27 mouse cellular contexts compared by ENCODE assay signal in genomic region chr4:109207524-109207923, GRCm38 (mm10). TPM values are rescaled to one million over a fixed set of nuclear protein-coding genes. Genes with fewer than 3 reads are reported as not detected.
DNase-seq lines count a peak whose midpoint lies in the region; ATAC-seq and TF ChIP-seq lines count a peak whose summit lies in the region.
"Had no signal": no experiment of that assay in that cellular context is flagged by ENCODE, and none has a peak within 500 bp of the region (broad histone marks: within the 10 kb centered on the region; RNA-seq: fewer than 3 reads in every experiment).

No protein-coding gene starts in this region.

- peak; percentile 22 for DNase-seq in liver, postnatal 0 days
- DNase-seq in forebrain, embryonic 10.5 days (ENCODE audit: extremely low spot score, low spot score) = no peak
- DNase-seq in hindbrain, postnatal 0 days (ENCODE audit: low spot score) = no peak
- no peak for DNase-seq in urinary bladder, postnatal 36 days (ENCODE audit: low spot score in 2 of 2)
- DNase-seq: adrenal gland, postnatal 10 days; adrenal gland, postnatal 36 days; B cell, adult 2 months; cerebellum, adult 11-12 months; cerebellum, adult 8-10 months; cerebellum, postnatal 10 days; cerebellum, postnatal 36 days; gastrocnemius, postnatal 36 days; heart, adult 11 months had no signal

- ATAC-seq in liver, postnatal 0 days = no peak
- no peak for ATAC-seq in liver, embryonic 12.5 days
- ATAC-seq in granulocyte monocyte progenitor cell, adult 5-6 weeks (replicated peaks; ENCODE audit: poor library complexity, severe bottlenecking) = peak; percentile 86
- peak; percentile 92 for ATAC-seq in megakaryocyte progenitor cell, adult 5-6 weeks (replicated peaks; ENCODE audit: poor library complexity)
- no peak for ATAC-seq in hindbrain, postnatal 0 days
- ATAC-seq: forebrain, embryonic 15.5 days; Patski had no signal

- no peak for TF ChIP-seq CTCF in liver, postnatal 0 days (IDR thresholded peaks at IDR 0.05; ENCODE audit: low read depth)
- no peak for TF ChIP-seq CTCF in hindbrain, postnatal 0 days (IDR thresholded peaks at IDR 0.05; ENCODE audit: low read depth)

- H3K4me2 ChIP-seq in liver, postnatal 0 days (ENCODE audit: low read depth, low read length) = no peak overlapping the region
- H3K4me2 ChIP-seq in liver, embryonic 12.5 days = no peak overlapping the region
- no peak overlapping the region for H3K4me2 ChIP-seq in hindbrain, postnatal 0 days (ENCODE audit: low read depth, low read length)
- H3K4me2 ChIP-seq: forebrain, embryonic 15.5 days; heart, embryonic 11.5 days; hindbrain, embryonic 12.5 days; hindbrain, embryonic 15.5 days had no signal

- H3K27me3 ChIP-seq in liver, postnatal 0 days (ENCODE audit: insufficient read depth, low read length) = no peaks in the 10 kb centered on the region
- no peaks in the 10 kb centered on the region for H3K27me3 ChIP-seq in liver, embryonic 12.5 days (replicated peaks)
- no peaks in the 10 kb centered on the region for H3K27me3 ChIP-seq in forebrain, embryonic 10.5 days (ENCODE audit: poor library complexity, severe bottlenecking)
- no peaks in the 10 kb centered on the region for H3K27me3 ChIP-seq in hindbrain, postnatal 0 days (ENCODE audit: insufficient read depth, low read length)
- H3K27me3 ChIP-seq: forebrain, embryonic 15.5 days; hindbrain, embryonic 12.5 days; hindbrain, embryonic 15.5 days; Patski had no signal

- no peak for TF ChIP-seq EP300 in liver, postnatal 0 days (IDR thresholded peaks at IDR 0.05; ENCODE audit: low read depth)

- no peaks in the 10 kb centered on the region for H3K36me3 ChIP-seq in liver, postnatal 0 days (replicated peaks; ENCODE audit: insufficient read depth, low read length)
- no peaks in the 10 kb centered on the region for H3K36me3 ChIP-seq in liver, embryonic 12.5 days
- no peaks in the 10 kb centered on the region for H3K36me3 ChIP-seq in forebrain, embryonic 10.5 days (replicated peaks)
- H3K36me3 ChIP-seq in hindbrain, postnatal 0 days (ENCODE audit: insufficient read depth, low read length) = no peaks in the 10 kb centered on the region
- H3K36me3 ChIP-seq: forebrain, embryonic 15.5 days; G1E; hindbrain, embryonic 12.5 days; hindbrain, embryonic 15.5 days had no signal

- no peak overlapping the region for H3K4me3 ChIP-seq in liver, postnatal 0 days (ENCODE audit: low read depth, low read length)
- no peak overlapping the region for H3K4me3 ChIP-seq in liver, embryonic 12.5 days
- H3K4me3 ChIP-seq in forebrain, embryonic 10.5 days = no peak overlapping the region
- no peak overlapping the region for H3K4me3 ChIP-seq in hindbrain, postnatal 0 days (ENCODE audit: low read length)
- H3K4me3 ChIP-seq: forebrain, embryonic 15.5 days; hindbrain, embryonic 12.5 days; hindbrain, embryonic 15.5 days had no signal

- no peak overlapping the region for H3K27ac ChIP-seq in liver, postnatal 0 days (ENCODE audit: low read depth)
- no peak overlapping the region for H3K27ac ChIP-seq in liver, embryonic 12.5 days
- H3K27ac ChIP-seq in forebrain, embryonic 10.5 days = no peak overlapping the region
- H3K27ac ChIP-seq in hindbrain, postnatal 0 days = no peak overlapping the region
- H3K27ac ChIP-seq: forebrain, embryonic 15.5 days; hindbrain, embryonic 12.5 days; hindbrain, embryonic 15.5 days had no signal

- H3K4me1 ChIP-seq in liver, postnatal 0 days (ENCODE audit: insufficient read depth) = peaks cover 26% of the 10 kb centered on the region
- H3K4me1 ChIP-seq in liver, embryonic 12.5 days = peaks cover 8% of the 10 kb centered on the region
- H3K4me1 ChIP-seq in forebrain, embryonic 10.5 days = 0 out of 2 replicates have a peak, but pooled peaks cover 1% of the 10 kb centered on the region
- no peaks in the 10 kb centered on the region for H3K4me1 ChIP-seq in hindbrain, postnatal 0 days (ENCODE audit: insufficient read depth, low read length)

- 52% methylated on average over 5 of the region's 5 CpGs for WGBS in liver, postnatal 0 days (ENCODE audit: insufficient replicate concordance)
- 54% methylated on average over 5 of the region's 5 CpGs for WGBS in liver, embryonic 12.5 days (ENCODE audit: insufficient replicate concordance)
- 77% methylated on average over 5 of the region's 5 CpGs for WGBS in forebrain, embryonic 10.5 days
- 71% methylated on average over 5 of the region's 5 CpGs for WGBS in hindbrain, postnatal 0 days

- H3K9me3 ChIP-seq in liver, postnatal 0 days (ENCODE audit: low read length) = no peaks in the 10 kb centered on the region
- no peaks in the 10 kb centered on the region for H3K9me3 ChIP-seq in liver, embryonic 12.5 days (replicated peaks)
- no peaks in the 10 kb centered on the region for H3K9me3 ChIP-seq in forebrain, embryonic 10.5 days
- no peaks in the 10 kb centered on the region for H3K9me3 ChIP-seq in hindbrain, postnatal 0 days (ENCODE audit: low read length)
- H3K9me3 ChIP-seq: forebrain, embryonic 15.5 days; G1E; hindbrain, embryonic 12.5 days; hindbrain, embryonic 15.5 days had no signal

- no peak overlapping the region for H3K9ac ChIP-seq in liver, postnatal 0 days (replicated peaks)
- no peak overlapping the region for H3K9ac ChIP-seq in liver, embryonic 12.5 days
- no peak overlapping the region for H3K9ac ChIP-seq in hindbrain, postnatal 0 days (replicated peaks; ENCODE audit: low read length)
- H3K9ac ChIP-seq: forebrain, embryonic 15.5 days; hindbrain, embryonic 12.5 days; hindbrain, embryonic 15.5 days had no signal

RNA-seq across cellular contexts. Expression of gene Osbpl9, which starts 5.5 kb away (rescaled TPM):
- 28.2 and 29.3 TPM in 2 replicates for polyA plus RNA-seq in liver, postnatal 0 days (2015; fragmentation: Nextera tagmentation; extraction: Ambion mirVana)
- polyA plus RNA-seq in liver, embryonic 12.5 days (2016; fragmentation: Nextera tagmentation; extraction: Ambion mirVana) = 32.8 and 33.3 TPM in 2 replicates
- total RNA-seq in granulocyte monocyte progenitor cell, adult 5-6 weeks (2014; fragmentation: Nextera tagmentation) = 44.6 and 46.0 TPM in 2 replicates
- total RNA-seq in granulocyte monocyte progenitor cell, adult 5-6 weeks (2017) = 62.0 and 64.7 TPM in 2 replicates
- total RNA-seq in megakaryocyte progenitor cell, adult 5-6 weeks (2015) = 77.4 and 99.6 TPM in 2 replicates
- total RNA-seq in megakaryocyte progenitor cell, adult 5-6 weeks (2017) = 61.7 and 64.3 TPM in 2 replicates
- 53.1 and 59.6 TPM in 2 replicates for polyA plus RNA-seq in forebrain, embryonic 10.5 days (2016; fragmentation: Nextera tagmentation; extraction: Ambion mirVana)
- total RNA-seq in hindbrain, postnatal 0 days (2014; rRNA removed) = 59.3 and 65.3 TPM in 2 replicates
- polyA plus RNA-seq in hindbrain, postnatal 0 days (2015; fragmentation: Nextera tagmentation; extraction: Ambion mirVana) = 59.0 and 64.3 TPM in 2 replicates

RNA-seq across cellular contexts. Expression of gene Calr4, which starts 26.8 kb away (rescaled TPM):
- not detected in 2 replicates for polyA plus RNA-seq in liver, postnatal 0 days (2015; fragmentation: Nextera tagmentation; extraction: Ambion mirVana)
- polyA plus RNA-seq in liver, embryonic 12.5 days (2016; fragmentation: Nextera tagmentation; extraction: Ambion mirVana) = not detected in 2 replicates
- not detected in 2 replicates for total RNA-seq in granulocyte monocyte progenitor cell, adult 5-6 weeks (2014; fragmentation: Nextera tagmentation)
- not detected in 2 replicates for total RNA-seq in granulocyte monocyte progenitor cell, adult 5-6 weeks (2017)
- total RNA-seq in megakaryocyte progenitor cell, adult 5-6 weeks (2015) = 0.20 TPM in 1 of 2 replicates, not detected in the other
- not detected in 2 replicates for total RNA-seq in megakaryocyte progenitor cell, adult 5-6 weeks (2017)
- polyA plus RNA-seq in forebrain, embryonic 10.5 days (2016; fragmentation: Nextera tagmentation; extraction: Ambion mirVana) = 0.10 TPM in 1 of 2 replicates, not detected in the other
- 0.54 and 1.0 TPM in 2 replicates for total RNA-seq in hindbrain, postnatal 0 days (2014; rRNA removed)
- polyA plus RNA-seq in hindbrain, postnatal 0 days (2015; fragmentation: Nextera tagmentation; extraction: Ambion mirVana) = 1.6 TPM in 2 replicates
- total RNA-seq: CH12.LX; G1E; gastrocnemius, adult 8-10 months; gastrocnemius, postnatal 36 days; heart, adult 8-10 months; hematopoietic stem cell, adult 5-6 weeks had no signal
- polyA plus RNA-seq: heart, postnatal 0 days; Patski had no signal

Comparison
In these comparisons a context has a peak if more than half of its experiments do, and no peak if none do; other contexts are left out.
1. ATAC-seq: peak in granulocyte monocyte progenitor cell, adult 5-6 weeks (single experiment) and megakaryocyte progenitor cell, adult 5-6 weeks (single experiment); none in liver, postnatal 0 days (single experiment), liver, embryonic 12.5 days (single experiment) and hindbrain, postnatal 0 days (single experiment).